Mouse (Mus musculus) CH12.LX (cell line): ENCODE measurements at regions not wholly inside any gene's neighbourhood (a gene's known extent, or its start where the extent isn't known, plus 50 kb on each side); places are given as distances from the start of the nearest gene placed in this dataset.
A peak's percentile ranks its signal among the peaks of the same experiment; 100 is the strongest.

Experiments used
- DNase-seq: peaks from one replicate; pipeline ENCODE4 v3.0.0-alpha.2; 2013; ENCODE audit errors: extremely low read depth
- H3K27ac ChIP-seq: 2 replicates; pipeline ENCODE4 v1.5.1; 2012; ENCODE audit warnings: low read depth, mild to moderate bottlenecking, control low read depth, moderate library complexity; ENCODE audit not compliant: insufficient read depth
- H3K27me3 ChIP-seq: replicated peaks from 2 replicates; pipeline ENCODE3; 2012; ENCODE audit warnings: inconsistent platforms
- H3K36me3 ChIP-seq, 2 experiments: replicated peaks in 1 of 2; 2 replicates each; pipeline versions ENCODE3 to v1.6.1; 2012; ENCODE audit warnings: inconsistent platforms in 1 of 2, low read length in 1 of 2, mild to moderate bottlenecking in 1 of 2, mixed read lengths in 1 of 2, moderate library complexity in 1 of 2; ENCODE audit not compliant: control insufficient read depth in 1 of 2, insufficient read depth in 1 of 2
- H3K4me1 ChIP-seq, 2 experiments: 2 replicates each; pipeline ENCODE4 v1.6.1; 2012; ENCODE audit warnings: inconsistent platforms in 1 of 2, moderate library complexity in 1 of 2; ENCODE audit not compliant: insufficient read depth in 2 of 2, control insufficient read depth in 1 of 2
- H3K4me2 ChIP-seq: 2 replicates; pipeline ENCODE4 v1.6.1; 2012; ENCODE audit warnings: low read depth, mild to moderate bottlenecking, control low read depth; ENCODE audit not compliant: poor library complexity, insufficient read depth, severe bottlenecking
- H3K4me3 ChIP-seq, 3 experiments: fragments of 150-350 bp in 1 of 3; sonication (generic) in 1 of 3; replicated peaks in 1 of 3; 2 replicates each; pipeline versions ENCODE3 to v1.5.1; 2011 to 2012; ENCODE audit warnings: low read depth in 2 of 3, low read length in 2 of 3, mild to moderate bottlenecking in 2 of 3, moderate library complexity in 2 of 3, control low read depth in 1 of 3, improper control_type of control experiment in 1 of 3, inconsistent platforms in 1 of 3, mixed read lengths in 1 of 3; ENCODE audit not compliant: poor library complexity in 1 of 3
- H3K79me2 ChIP-seq: replicated peaks from 2 replicates; pipeline ENCODE4 v1.6.1; 2012; ENCODE audit warnings: mild to moderate bottlenecking, moderate library complexity; ENCODE audit not compliant: control insufficient read depth, poor library complexity, insufficient read depth, severe bottlenecking; ENCODE audit errors: extremely low read depth
- H3K9ac ChIP-seq: 2 replicates; pipeline ENCODE4 v1.6.1; 2012; ENCODE audit warnings: low read depth, mild to moderate bottlenecking, control low read depth, moderate library complexity; ENCODE audit not compliant: insufficient read depth
- H3K9me3 ChIP-seq: replicated peaks from 2 replicates; pipeline ENCODE3; 2012; ENCODE audit warnings: low read length, inconsistent platforms, mixed read lengths
- CHD1 ChIP-seq: IDR thresholded peaks from 2 replicates; pipeline ENCODE4 v1.6.1; 2012; ENCODE audit warnings: low read depth, low read length, improper control_type of control experiment, inconsistent platforms
- E2F4 ChIP-seq: IDR thresholded peaks from 2 replicates; pipeline ENCODE4 v1.6.1; 2011; ENCODE audit warnings: low read depth, low read length, improper control_type of control experiment; ENCODE audit not compliant: insufficient replicate concordance
- ELF1 ChIP-seq: IDR thresholded peaks from 2 replicates; pipeline ENCODE4 v1.6.1; 2014; ENCODE audit warnings: low read depth, mild to moderate bottlenecking, inconsistent platforms, low read length, improper control_type of control experiment
- GABPA ChIP-seq: IDR thresholded peaks from 2 replicates; pipeline ENCODE4 v1.6.1; 2012; ENCODE audit warnings: low read depth, low read length, improper control_type of control experiment, inconsistent platforms; ENCODE audit not compliant: insufficient replicate concordance
- HCFC1 ChIP-seq: IDR thresholded peaks from 2 replicates; pipeline ENCODE4 v1.6.1; 2012; ENCODE audit warnings: low read depth, mild to moderate bottlenecking, inconsistent platforms, low read length, improper control_type of control experiment
- JUN ChIP-seq: IDR thresholded peaks from 2 replicates; pipeline ENCODE4 v1.6.1; 2011; ENCODE audit warnings: low read depth, mild to moderate bottlenecking, low read length, improper control_type of control experiment, moderate library complexity; ENCODE audit not compliant: insufficient read depth
- MAZ ChIP-seq: IDR thresholded peaks from 2 replicates; pipeline ENCODE4 v1.6.1; 2012; ENCODE audit warnings: low read depth, mild to moderate bottlenecking, inconsistent platforms, low read length, improper control_type of control experiment, moderate library complexity
- MEF2A ChIP-seq: IDR thresholded peaks from 2 replicates; pipeline ENCODE4 v1.6.1; 2014; ENCODE audit warnings: low read depth, mild to moderate bottlenecking, inconsistent platforms, low read length, improper control_type of control experiment, borderline replicate concordance
- MXI1 ChIP-seq: IDR thresholded peaks from 2 replicates; pipeline ENCODE4 v1.6.1; 2011; ENCODE audit warnings: mild to moderate bottlenecking, low read depth, low read length, improper control_type of control experiment
- PAX5 ChIP-seq: IDR thresholded peaks from 2 replicates; pipeline ENCODE4 v1.6.1; 2012; ENCODE audit warnings: low read length, inconsistent platforms, mixed read lengths
- RAD21 ChIP-seq: IDR thresholded peaks from 2 replicates; pipeline ENCODE4 v1.6.1; 2011; ENCODE audit warnings: low read depth, mild to moderate bottlenecking, low read length, improper control_type of control experiment, moderate library complexity
- RCOR1 ChIP-seq: conservative IDR thresholded peaks from 2 replicates; pipeline ENCODE4 v1.6.1; 2012; ENCODE audit warnings: low read depth, mild to moderate bottlenecking, inconsistent platforms, low read length, improper control_type of control experiment
- SMC3 ChIP-seq: IDR thresholded peaks from 2 replicates; pipeline ENCODE4 v1.6.1; 2011; ENCODE audit warnings: low read depth, low read length, improper control_type of control experiment
- TBP ChIP-seq: conservative IDR thresholded peaks from 2 replicates; pipeline ENCODE4 v1.6.1; 2011; ENCODE audit warnings: low read depth, low read length, improper control_type of control experiment
- TCF12 ChIP-seq: IDR thresholded peaks from 2 replicates; pipeline ENCODE4 v1.6.1; 2014; ENCODE audit warnings: low read depth, mild to moderate bottlenecking, inconsistent platforms, low read length, improper control_type of control experiment
- ZKSCAN1 ChIP-seq: IDR thresholded peaks from 2 replicates; pipeline ENCODE4 v1.6.1; 2012; ENCODE audit warnings: low read depth, inconsistent platforms, low read length, improper control_type of control experiment, borderline replicate concordance
- ZMIZ1 ChIP-seq: IDR thresholded peaks from 2 replicates; pipeline ENCODE4 v1.6.1; 2012; ENCODE audit warnings: low read depth, mild to moderate bottlenecking, inconsistent platforms, low read length, improper control_type of control experiment
- ZNF384 ChIP-seq: IDR thresholded peaks from 2 replicates; pipeline ENCODE4 v1.6.1; 2012; ENCODE audit warnings: low read depth, low read length, improper control_type of control experiment, inconsistent platforms
- dilution Hi-C: fragments of 300-500 bp; cut with MboI; formaldehyde crosslinking; loops from 2 replicates; pipeline ENCODE4 v1.14.3; 2020; ENCODE audit warnings: low sequenced_read_pairs; ENCODE audit not compliant: extremely low pct_unique_long_range_greater_than_20kb, extremely low pct_ligation_motif_present
- in situ Hi-C: fragments of 300-500 bp; cut with MboI; formaldehyde crosslinking; loops from 3 replicates; pipeline ENCODE4 v1.14.3; 2019; ENCODE audit warnings: low sequenced_read_pairs, low pct_ligation_motif_present, low pct_unique_long_range_greater_than_20kb, mixed read lengths

- TF ChIP-seq MAZ, result no peak
- TF ChIP-seq JUN, result no peak
- no peak for TF ChIP-seq GABPA
- no peak for TF ChIP-seq E2F4
- TF ChIP-seq RCOR1, result no peak
- TF ChIP-seq HCFC1, result no peak
- no peak for TF ChIP-seq MEF2A
- no peak for TF ChIP-seq RAD21
Observed at GRCm38 (mm10) chr10:19188082-19188742, 168.1 kb upstream of the Olig3 start (continued).

- in situ Hi-C loops (loop anchor here (5.0 to 10.0 kb wide), 3 partner anchors 170 to 270 kb away; partner anchors contain the start of gene Tnfaip3), dilution Hi-C loops (no loop called here)
- no peak overlapping the region for H3K27ac ChIP-seq
- no peaks in the 10 kb centered on the region for H3K27me3 ChIP-seq
- DNase-seq, result no peak
- H3K36me3 ChIP-seq, result no peaks in the 10 kb centered on the region
- peaks cover 16 to 64% of the 10 kb centered on the region in 2 experiments for H3K4me1 ChIP-seq
- H3K79me2 ChIP-seq, result no peaks in the 10 kb centered on the region
- H3K9ac ChIP-seq, result peak overlapping the region; percentile 2; the same call in 1 of the 2 replicates
- H3K4me2 ChIP-seq, result peak overlapping the region; percentile 55
- TF ChIP-seq MXI1 (no peak), TBP (no peak), MAZ (no peak), ZKSCAN1 (no peak), SMC3 (no peak), PAX5 (no peak), ZNF384 (no peak), CHD1 (no peak), TCF12 (no peak), ZMIZ1 (no peak), ELF1 (no peak), GABPA (no peak), MEF2A (no peak), E2F4 (no peak)
- peaks cover 4% of the 10 kb centered on the region for H3K9me3 ChIP-seq
- H3K4me3 ChIP-seq, result peak overlapping the region; percentile 46 to 54 (median 50)
Observed at GRCm38 (mm10) chr10:19187716-19188081, 168.6 kb upstream of the Olig3 start.
